Mouse (Mus musculus) megakaryocyte, embryonic 14.5 days (primary cell): ENCODE results near the gene Spata31.

ENCODE experiments used
- FLI1 ChIP-seq: IDR thresholded peaks from 2 replicates; pipeline ENCODE4 v1.6.1; 2012; ENCODE audit warnings: low read length, inconsistent platforms, mixed read lengths
- GATA1 ChIP-seq: IDR thresholded peaks from 3 replicates; pipeline ENCODE4 v1.6.1; 2012; ENCODE audit warnings: mixed read lengths, low read length, inconsistent platforms, borderline replicate concordance

DNA sequence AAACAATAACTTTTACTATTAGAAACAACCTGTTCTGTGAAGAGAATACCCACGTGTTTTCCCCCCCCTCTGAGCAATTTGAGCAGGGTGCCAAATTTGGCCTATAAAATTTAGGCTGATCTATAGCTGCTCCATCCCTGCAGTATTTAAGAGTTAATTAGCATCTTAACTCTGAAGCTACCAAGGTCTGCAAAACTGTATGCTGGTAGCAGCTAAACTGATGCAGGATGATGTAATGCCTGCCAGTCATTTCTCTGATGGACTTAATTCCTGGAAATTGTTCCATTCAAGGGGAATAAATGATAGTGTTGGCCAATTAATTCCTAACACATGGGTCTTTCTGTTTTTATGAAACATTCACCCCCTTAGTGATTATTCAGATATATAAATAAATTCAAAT is 14.1 kb upstream of the Spata31 start:
- no peak for TF ChIP-seq GATA1
- TF ChIP-seq FLI1 = no peak
